Mouse (Mus musculus) midbrain, embryonic 12.5 days (tissue): ENCODE results near the gene Galnt14. TPM values are rescaled to one million over a fixed set of nuclear protein-coding genes. Genes with fewer than 3 reads are reported as not detected.

ENCODE experiments used
- ATAC-seq: fragments of 200-750 bp; cut with Nextera tagmentation; 2 replicates; pipeline ENCODE4 v1.8.0; 2017; ENCODE audit warnings: low read depth, moderate TSS enrichment, moderate library complexity; ENCODE audit not compliant: low FRiP score
- H3K27ac ChIP-seq: fragments of 300-500 bp; sonication (generic); replicated peaks from 2 replicates; pipeline ENCODE4 v1.5.1; 2016; ENCODE audit warnings: mild to moderate bottlenecking
- H3K27me3 ChIP-seq: fragments of 300-500 bp; sonication (generic); 2 replicates; pipeline ENCODE4 v1.6.1; 2016; ENCODE audit warnings: mild to moderate bottlenecking
- H3K36me3 ChIP-seq: fragments of 300-500 bp; sonication (generic); 2 replicates; pipeline ENCODE4 v1.6.1; 2016
- H3K4me1 ChIP-seq: fragments of 300-500 bp; sonication (generic); 2 replicates; pipeline ENCODE4 v1.6.1; 2016
- H3K4me2 ChIP-seq: fragments of 300-500 bp; sonication (generic); replicated peaks from 2 replicates; pipeline ENCODE4 v1.6.1; 2016; ENCODE audit warnings: mild to moderate bottlenecking, moderate library complexity
- H3K4me3 ChIP-seq: fragments of 300-500 bp; sonication (generic); 2 replicates; pipeline ENCODE4 v1.5.1; 2016; ENCODE audit warnings: mild to moderate bottlenecking
- H3K9ac ChIP-seq: fragments of 300-500 bp; sonication (generic); replicated peaks from 2 replicates; pipeline ENCODE4 v1.6.1; 2016; ENCODE audit warnings: mild to moderate bottlenecking, moderate library complexity
- H3K9me3 ChIP-seq: fragments of 300-500 bp; sonication (generic); 2 replicates; pipeline ENCODE4 v1.6.1; 2016; ENCODE audit warnings: mild to moderate bottlenecking
- WGBS: fragments of 180-500 bp; shearing (Covaris S2); methylation state at CpG from one replicate; pipeline ENCODE4 v1.1.7; 2016; 5-methylcytosine and 5-hydroxymethylcytosine counted together
- polyA plus RNA-seq: library from polyadenylated mRNA; unstranded; fragments of >200 nt; fragmentation: Nextera tagmentation; extraction: Ambion mirVana; gene quantifications from 2 replicates; pipeline ENCODE4 v1.2.1, GENCODE M21; 2016

Galnt14 gene
- polyA plus RNA-seq = 6.8 and 7.8 TPM in 2 replicates

- ATAC-seq = peak; percentile 74
- peak within 1 kb of the TSS; percentile 56 for H3K4me3 ChIP-seq
- under 1% methylated on average over 70 of the region's 75 CpGs for WGBS
- H3K4me2 ChIP-seq = peak within 1 kb of the TSS; percentile 90
- peaks cover 53% of the 10 kb centered on the region for H3K27me3 ChIP-seq
- H3K9ac ChIP-seq = peak within 1 kb of the TSS; percentile 69
- H3K4me1 ChIP-seq = peaks cover 31% of the 10 kb centered on the region
- no peaks in the 10 kb centered on the region for H3K36me3 ChIP-seq
- no peaks in the 10 kb centered on the region for H3K9me3 ChIP-seq
- peak within 1 kb of the TSS; percentile 46 for H3K27ac ChIP-seq
These were observed at the start of gene Galnt14 for GRCm38 (mm10) chr17:73710042-73710911. Gene Galnt14, minus strand, starts transcription at chr17:73710453.

- no peaks in the 10 kb centered on the region for H3K9me3 ChIP-seq
- WGBS = 6% methylated on average over 6 of the region's 6 CpGs
- no peak overlapping the region for H3K4me2 ChIP-seq
- no peaks in the 10 kb centered on the region for H3K36me3 ChIP-seq
- H3K4me1 ChIP-seq = no peaks in the 10 kb centered on the region
- ATAC-seq = peak; percentile 89
- no peaks in the 10 kb centered on the region for H3K27me3 ChIP-seq
- H3K27ac ChIP-seq = no peak overlapping the region
- no peak overlapping the region for H3K9ac ChIP-seq
- no peak overlapping the region for H3K4me3 ChIP-seq
These were observed 33.5 kb upstream of the Galnt14 start for GRCm38 (mm10) chr17:73743681-73744311.

- Histone ChIP-seq H3K4me1 (no peaks in the 10 kb centered on the region), H3K9ac (no peak overlapping the region), H3K36me3 (no peaks in the 10 kb centered on the region), H3K9me3 (no peaks in the 10 kb centered on the region), H3K4me2 (no peak overlapping the region), H3K27me3 (no peaks in the 10 kb centered on the region), H3K27ac (no peak overlapping the region), H3K4me3 (no peak overlapping the region)
- 58% methylated on average over 8 of the region's 8 CpGs for WGBS
- no peak for ATAC-seq
These were observed 13.8 kb upstream of the Galnt14 start for GRCm38 (mm10) chr17:73723885-73724682.

GRCm38 (mm10) chr17:73719021-73719748 is 8.9 kb upstream of the Galnt14 start:
- Histone ChIP-seq H3K27ac (no peak overlapping the region), H3K4me2 (no peak overlapping the region), H3K9ac (no peak overlapping the region), H3K4me3 (no peak overlapping the region), H3K9me3 (no peaks in the 10 kb centered on the region), H3K36me3 (no peaks in the 10 kb centered on the region), H3K4me1 (peaks cover 14% of the 10 kb centered on the region), H3K27me3 (no peaks in the 10 kb centered on the region)
- ATAC-seq = no peak
- WGBS = 88% methylated on average over 2 of the region's 2 CpGs

GRCm38 (mm10) chr17:73716684-73717083 is 6.4 kb upstream of the Galnt14 start:
- peaks cover 29% of the 10 kb centered on the region for H3K4me1 ChIP-seq
- no peaks in the 10 kb centered on the region for H3K36me3 ChIP-seq
- 66% methylated on average over 3 of the region's 3 CpGs for WGBS
- H3K9me3 ChIP-seq = no peaks in the 10 kb centered on the region
- no peak overlapping the region for H3K4me2 ChIP-seq
- H3K9ac ChIP-seq = no peak overlapping the region
- H3K27ac ChIP-seq = no peak overlapping the region
- H3K27me3 ChIP-seq = peaks cover 21% of the 10 kb centered on the region
- H3K4me3 ChIP-seq = no peak overlapping the region
- no peak for ATAC-seq

- WGBS = 81% methylated on average over 8 of the region's 8 CpGs
- Histone ChIP-seq H3K27ac (0 out of 2 replicates have a peak overlapping the region, but pooled peaks have one; percentile 47), H3K4me2 (no peak overlapping the region), H3K36me3 (no peaks in the 10 kb centered on the region), H3K9me3 (no peaks in the 10 kb centered on the region), H3K4me3 (no peak overlapping the region), H3K4me1 (peaks cover 32% of the 10 kb centered on the region), H3K9ac (no peak overlapping the region), H3K27me3 (peaks cover 39% of the 10 kb centered on the region)
- ATAC-seq = no peak
These were observed 4.4 kb upstream of the Galnt14 start for GRCm38 (mm10) chr17:73714440-73715221.

GRCm38 (mm10) chr17:73713347-73713746 is 3.1 kb upstream of the Galnt14 start:
- peak overlapping the region; percentile 47 for H3K27ac ChIP-seq
- H3K4me3 ChIP-seq = no peak overlapping the region
- H3K4me2 ChIP-seq = no peak overlapping the region
- WGBS = 46% methylated on average over 11 of the region's 11 CpGs
- peaks cover 40% of the 10 kb centered on the region for H3K4me1 ChIP-seq
- no peak overlapping the region for H3K9ac ChIP-seq
- ATAC-seq = peak; percentile 17; the same call in 1 of the 2 replicates
- no peaks in the 10 kb centered on the region for H3K9me3 ChIP-seq
- no peaks in the 10 kb centered on the region for H3K36me3 ChIP-seq
- peaks cover 50% of the 10 kb centered on the region for H3K27me3 ChIP-seq

- WGBS = 79% methylated on average over 15 of the region's 15 CpGs
- ATAC-seq = no peak
- H3K4me1 ChIP-seq = peaks cover 35% of the 10 kb centered on the region
- H3K4me2 ChIP-seq = no peak overlapping the region
- H3K9me3 ChIP-seq = no peaks in the 10 kb centered on the region
- H3K27ac ChIP-seq = no peak overlapping the region
- H3K4me3 ChIP-seq = no peak overlapping the region
- peaks cover 53% of the 10 kb centered on the region for H3K27me3 ChIP-seq
- no peaks in the 10 kb centered on the region for H3K36me3 ChIP-seq
- H3K9ac ChIP-seq = no peak overlapping the region
These were observed 1.7 kb upstream of the Galnt14 start for GRCm38 (mm10) chr17:73711919-73712318.

- Histone ChIP-seq H3K9me3 (no peaks in the 10 kb centered on the region), H3K9ac (peak overlapping the region; percentile 69), H3K27me3 (peaks cover 53% of the 10 kb centered on the region), H3K4me1 (peaks cover 28% of the 10 kb centered on the region), H3K36me3 (no peaks in the 10 kb centered on the region), H3K27ac (peak overlapping the region; percentile 46), H3K4me2 (peak overlapping the region; percentile 90), H3K4me3 (peak overlapping the region; percentile 56)
- ATAC-seq = peak; percentile 10
- 1% methylated on average over 43 of the region's 43 CpGs for WGBS
These were observed 867 bp downstream of the Galnt14 start for GRCm38 (mm10) chr17:73709131-73710041.

- peaks cover 48% of the 10 kb centered on the region for H3K27me3 ChIP-seq
- H3K9ac ChIP-seq = no peak overlapping the region
- H3K4me3 ChIP-seq = no peak overlapping the region
- ATAC-seq = no peak
- H3K27ac ChIP-seq = no peak overlapping the region
- WGBS = 89% methylated on average over 6 of the region's 6 CpGs
- H3K4me1 ChIP-seq = peaks cover 18% of the 10 kb centered on the region
- no peak overlapping the region; the same call in none of the 2 replicates for H3K4me2 ChIP-seq
- no peaks in the 10 kb centered on the region for H3K9me3 ChIP-seq
- no peaks in the 10 kb centered on the region for H3K36me3 ChIP-seq
These were observed 1.8 kb downstream of the Galnt14 start for GRCm38 (mm10) chr17:73708451-73708850.
